Mouse (Mus musculus) G1E (cell line): Measurements from ENCODE around the gene D10Jhu81e.
"Not testable (repeated sequence)": the region's sequence is repeated elsewhere in the genome, so short reads cannot be mapped to it uniquely, and the experiment has no call there.

Source experiments
- CTCF ChIP-seq: IDR thresholded peaks from 2 replicates; pipeline ENCODE4 v1.5.1; 2012; ENCODE audit warnings: low read depth, low read length, inconsistent platforms, mixed read lengths
- GATA1 ChIP-seq: IDR thresholded peaks from 2 replicates; pipeline ENCODE4 v1.6.1; 2012; ENCODE audit warnings: borderline replicate concordance, low read length, inconsistent platforms, mixed read lengths
- GATA2 ChIP-seq: IDR thresholded peaks from 2 replicates; pipeline ENCODE4 v1.6.1; 2012; ENCODE audit warnings: low read depth, low read length, inconsistent platforms, borderline replicate concordance
- POLR2AphosphoS5 ChIP-seq: IDR thresholded peaks from 2 replicates; pipeline ENCODE4 v1.6.1; 2012; ENCODE audit warnings: low read depth, low read length, inconsistent platforms; ENCODE audit not compliant: insufficient replicate concordance
- TAL1 ChIP-seq: conservative IDR thresholded peaks from 2 replicates; pipeline ENCODE4 v1.6.1; 2012; ENCODE audit warnings: low read depth, low read length, inconsistent platforms, mixed read lengths

DNA sequence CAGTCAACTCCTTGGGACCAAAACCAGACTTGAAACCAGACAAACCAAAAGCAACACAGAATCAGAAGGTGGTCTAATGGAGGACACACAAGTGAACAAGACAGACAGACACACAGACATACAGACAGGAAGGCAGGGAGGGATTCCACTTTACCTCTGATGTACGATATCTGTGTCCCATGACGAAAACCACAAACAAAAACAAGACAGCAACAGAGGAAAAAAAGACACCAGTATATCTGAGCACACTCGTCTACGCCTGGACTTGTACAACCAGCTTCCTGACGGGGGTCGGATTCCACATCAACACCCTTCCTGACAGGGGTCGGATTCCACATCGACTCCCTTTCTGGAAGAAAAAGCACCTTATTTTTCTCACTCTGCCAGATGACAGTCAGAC is 44.5 kb downstream of the D10Jhu81e start:
- not testable (repeated sequence) for TF ChIP-seq POLR2AphosphoS5, CTCF, GATA1, TAL1, GATA2
